Mouse (Mus musculus): ENCODE measurements around the gene Tnfrsf1b.

GRCm38 (mm10) chr4:145224613-145225012, 22.1 kb downstream of the Tnfrsf1b start:
- TF ChIP-seq CTCF (IDR thresholded peaks at IDR 0.05; ENCODE audit: insufficient read depth, low read length), result no peak
- TF ChIP-seq POLR2A (IDR thresholded peaks at IDR 0.05; ENCODE audit: borderline replicate concordance, extremely low read depth, low read depth, low read length), result no peak

All from lung, adult 2 months (tissue).